Mouse (Mus musculus) G1E (cell line): ENCODE data around the gene Tssk4.

Experiments used
- CTCF ChIP-seq: IDR thresholded peaks from 2 replicates; pipeline ENCODE4 v1.5.1; 2012; ENCODE audit warnings: low read depth, low read length, inconsistent platforms, mixed read lengths
- GATA1 ChIP-seq: IDR thresholded peaks from 2 replicates; pipeline ENCODE4 v1.6.1; 2012; ENCODE audit warnings: borderline replicate concordance, low read length, inconsistent platforms, mixed read lengths
- GATA2 ChIP-seq: IDR thresholded peaks from 2 replicates; pipeline ENCODE4 v1.6.1; 2012; ENCODE audit warnings: low read depth, low read length, inconsistent platforms, borderline replicate concordance

- no peak for TF ChIP-seq CTCF
- no peak for TF ChIP-seq GATA1
- no peak for TF ChIP-seq GATA2
Measured at GRCm38 (mm10) chr14:55635523-55636007, 14.4 kb upstream of the Tssk4 start, which contains the start of gene Ipo4.
